Mouse (Mus musculus) hindbrain, embryonic 14.5 days (tissue): ENCODE results near the gene Ipo13. TPM values are rescaled to one million over a fixed set of nuclear protein-coding genes. Genes with fewer than 3 reads are reported as not detected.

ENCODE experiments used
- ATAC-seq: fragments of 200-750 bp; cut with Nextera tagmentation; 2 replicates; pipeline ENCODE4 v1.8.0; 2017; ENCODE audit warnings: moderate number of reproducible peaks, mild to moderate bottlenecking, moderate TSS enrichment, moderate library complexity; ENCODE audit not compliant: low FRiP score
- DNase-seq: peaks from one replicate; pipeline ENCODE4 v3.0.0-alpha.2; 2015; ENCODE audit warnings: low spot score
- H3K27ac ChIP-seq: fragments of 300-500 bp; sonication (generic); 2 replicates; pipeline ENCODE4 v1.5.1; 2014; ENCODE audit warnings: mild to moderate bottlenecking, moderate library complexity
- H3K27me3 ChIP-seq: fragments of 300-500 bp; sonication (generic); 2 replicates; pipeline ENCODE4 v1.6.1; 2014; ENCODE audit warnings: mild to moderate bottlenecking, low read length, mixed read lengths; ENCODE audit not compliant: control insufficient read depth, insufficient read depth
- H3K36me3 ChIP-seq: fragments of 300-500 bp; sonication (generic); replicated peaks from 2 replicates; pipeline ENCODE4 v1.6.1; 2014; ENCODE audit not compliant: control insufficient read depth, insufficient read depth
- H3K4me1 ChIP-seq: fragments of 300-500 bp; sonication (generic); replicated peaks from 2 replicates; pipeline ENCODE4 v1.6.1; 2014; ENCODE audit warnings: antibody characterized with exemption, low read length, mixed read lengths; ENCODE audit not compliant: control insufficient read depth, insufficient read depth
- H3K4me2 ChIP-seq: fragments of 300-500 bp; sonication (generic); replicated peaks from 2 replicates; pipeline ENCODE4 v1.6.1; 2014; ENCODE audit warnings: mild to moderate bottlenecking, moderate library complexity
- H3K4me3 ChIP-seq: fragments of 300-500 bp; sonication (generic); replicated peaks from 2 replicates; pipeline ENCODE4 v1.5.1; 2014; ENCODE audit warnings: mild to moderate bottlenecking, low read length
- H3K9ac ChIP-seq: fragments of 300-500 bp; sonication (generic); 2 replicates; pipeline ENCODE4 v1.6.1; 2014
- H3K9me3 ChIP-seq: fragments of 300-500 bp; sonication (generic); 2 replicates; pipeline ENCODE4 v1.6.1; 2016; ENCODE audit warnings: low read length; ENCODE audit not compliant: control insufficient read depth
- WGBS: fragments of 180-500 bp; shearing (Covaris S2); extraction: QIAGEN DNeasy Blood & Tissue Kit; methylation state at CpG from one replicate; pipeline ENCODE4 v1.1.7; 2014; 5-methylcytosine and 5-hydroxymethylcytosine counted together
- polyA plus RNA-seq: library from polyadenylated mRNA; unstranded; fragments of >200 nt; fragmentation: Nextera tagmentation; extraction: Ambion mirVana; gene quantifications from 2 replicates; pipeline ENCODE4 v1.2.1, GENCODE M21; 2014

Ipo13 gene
- polyA plus RNA-seq, 1 experiment from 2014 or later = 55.1 TPM

DNA sequence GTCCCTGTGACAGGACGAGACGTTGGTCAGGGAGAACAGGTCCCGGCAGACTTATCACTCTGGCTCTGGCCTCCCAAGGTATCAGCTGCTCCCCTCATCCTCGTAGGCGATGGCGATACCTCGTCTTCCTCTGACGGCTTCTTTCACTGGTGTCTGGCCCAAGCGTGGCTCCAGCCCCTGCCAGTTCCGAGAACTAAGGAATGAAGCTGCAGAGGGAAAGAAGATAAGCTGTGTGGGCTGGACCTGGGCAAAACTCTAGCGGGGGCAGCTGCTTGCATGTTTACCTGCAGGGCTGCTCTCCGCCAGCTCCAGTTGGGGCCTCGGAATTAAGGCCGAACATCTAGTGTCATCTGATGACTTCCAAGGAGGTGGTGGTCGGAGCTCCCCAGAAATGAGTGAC is 25.3 kb downstream of the Ipo13 start:
- H3K4me1 ChIP-seq = peaks cover 18% of the 10 kb centered on the region
- H3K4me2 ChIP-seq = no peak overlapping the region
- no peak overlapping the region for H3K9ac ChIP-seq
- H3K36me3 ChIP-seq = peaks cover 36% of the 10 kb centered on the region
- H3K27ac ChIP-seq = no peak overlapping the region
- no peaks in the 10 kb centered on the region for H3K9me3 ChIP-seq
- H3K4me3 ChIP-seq = no peak overlapping the region
- ATAC-seq = no peak
- H3K27me3 ChIP-seq = no peaks in the 10 kb centered on the region
- DNase-seq = no peak
- WGBS = 94% methylated on average over 15 of the region's 15 CpGs

DNA sequence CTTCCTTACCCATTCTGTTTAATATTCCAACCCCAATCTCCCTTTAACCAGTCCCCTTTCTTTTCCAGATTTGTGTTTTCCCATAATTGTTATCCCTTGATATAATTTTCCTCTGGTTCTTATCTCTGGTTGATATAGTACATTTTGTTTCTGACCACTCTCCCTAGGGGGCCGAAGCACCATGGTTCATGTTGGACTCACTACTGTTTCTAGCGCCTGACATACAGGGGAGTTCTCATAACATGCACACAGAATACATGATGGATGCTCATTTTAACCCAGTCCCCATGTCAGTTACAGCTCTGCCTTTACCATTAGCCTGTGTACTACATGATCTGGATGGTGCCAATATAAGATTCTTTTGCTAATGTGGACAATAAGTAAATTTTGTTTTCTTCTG is 26.9 kb downstream of the Ipo13 start:
- H3K27ac ChIP-seq = no peak overlapping the region
- H3K9ac ChIP-seq = no peak overlapping the region
- no peak for ATAC-seq
- no peaks in the 10 kb centered on the region for H3K27me3 ChIP-seq
- peak overlapping the region; percentile 90 for H3K4me2 ChIP-seq
- H3K36me3 ChIP-seq = peaks cover 30% of the 10 kb centered on the region
- 75% methylated on average over 2 of the region's 2 CpGs for WGBS
- peaks cover 29% of the 10 kb centered on the region for H3K4me1 ChIP-seq
- no peak for DNase-seq
- H3K4me3 ChIP-seq = peak overlapping the region; percentile 82
- H3K9me3 ChIP-seq = no peaks in the 10 kb centered on the region

DNA sequence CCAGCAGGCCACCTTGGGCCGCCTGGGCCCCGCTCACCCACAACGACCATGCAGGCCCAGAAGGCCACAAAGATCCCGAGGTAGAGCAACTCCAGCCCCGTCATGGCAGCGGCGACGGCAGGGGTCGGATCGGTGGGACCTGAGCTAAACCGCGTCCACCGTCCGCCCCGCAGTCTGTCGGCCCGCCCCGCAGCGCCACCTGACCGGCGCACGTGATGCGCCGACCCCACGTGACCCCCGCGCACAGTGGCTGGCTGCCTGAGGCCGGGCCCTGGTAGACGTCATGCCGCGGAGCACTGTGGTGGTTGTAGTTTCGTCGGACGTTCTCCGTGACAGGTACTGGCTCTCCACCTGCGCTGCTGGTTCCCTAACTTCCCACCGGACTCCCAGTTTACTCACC is 27.7 kb downstream of the Ipo13 start, which contains the start of gene Atp6v0b:
Gene Atp6v0b (minus strand): TSS at position 201 of the 400 bp plus-strand sequence.
- H3K4me2 ChIP-seq = peak within 1 kb of the TSS; percentile 90
- peak within 1 kb of the TSS; percentile 82 for H3K4me3 ChIP-seq
- peak within 1 kb of the TSS; percentile 47; the same call in 1 of the 2 replicates for H3K27ac ChIP-seq
- H3K4me1 ChIP-seq = peaks cover 32% of the 10 kb centered on the region
- H3K9ac ChIP-seq = peak within 1 kb of the TSS; percentile 85
- H3K9me3 ChIP-seq = no peaks in the 10 kb centered on the region
- ATAC-seq (peak; percentile 83), DNase-seq (peak; percentile 92)
- peaks cover 30% of the 10 kb centered on the region for H3K36me3 ChIP-seq
- WGBS = under 1% methylated on average over 35 of the region's 37 CpGs
- no peaks in the 10 kb centered on the region for H3K27me3 ChIP-seq

DNA sequence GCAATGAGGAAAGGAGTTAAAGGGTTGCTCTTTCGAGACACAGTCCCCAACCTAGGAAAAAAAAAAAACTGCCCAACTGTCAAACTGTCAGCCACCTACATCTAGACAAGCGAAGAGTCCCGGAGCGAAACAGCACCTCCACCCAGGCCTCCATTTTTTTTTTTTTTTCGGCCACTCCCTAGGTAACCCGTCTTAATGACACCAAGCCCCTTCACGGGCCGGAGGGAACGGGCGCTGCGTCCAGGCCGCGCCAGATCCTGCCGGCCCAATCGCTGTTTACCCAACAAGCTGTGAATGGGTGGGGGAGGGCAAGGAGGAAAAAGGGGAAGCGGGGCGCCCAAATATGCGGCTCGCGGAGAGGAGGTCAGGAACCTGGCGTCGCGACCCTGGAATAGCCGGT is 28.2 kb downstream of the Ipo13 start:
- 0 out of 2 replicates have a peak overlapping the region, but pooled peaks have one; percentile 47 for H3K27ac ChIP-seq
- no peaks in the 10 kb centered on the region for H3K27me3 ChIP-seq
- peak overlapping the region; percentile 82 for H3K4me3 ChIP-seq
- 3% methylated on average over 23 of the region's 24 CpGs for WGBS
- peaks cover 37% of the 10 kb centered on the region for H3K4me1 ChIP-seq
- H3K36me3 ChIP-seq = peaks cover 30% of the 10 kb centered on the region
- no peaks in the 10 kb centered on the region for H3K9me3 ChIP-seq
- peak overlapping the region; percentile 85 for H3K9ac ChIP-seq
- ATAC-seq = no peak; the same call in 1 of the 2 replicates
- peak overlapping the region; percentile 90 for H3K4me2 ChIP-seq
- no peak for DNase-seq

DNA sequence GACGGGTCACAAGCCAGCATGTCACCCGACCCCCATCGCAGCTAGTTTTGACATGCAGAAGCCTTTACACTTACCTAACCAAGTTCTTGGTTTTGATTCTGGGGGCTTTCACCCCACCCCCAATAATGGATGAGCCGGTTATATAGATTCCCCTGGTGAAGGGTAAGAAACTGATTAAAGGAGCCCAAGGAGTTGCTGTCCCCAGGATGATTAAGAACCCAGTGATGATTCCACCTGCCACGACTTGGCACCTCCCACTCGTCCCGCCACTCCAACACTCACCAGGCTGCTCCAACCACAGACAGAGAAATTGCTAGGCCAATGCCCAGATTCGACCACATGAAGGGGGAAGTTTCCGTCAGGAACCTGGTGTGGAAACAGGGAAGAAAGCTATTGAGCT is 28.8 kb downstream of the Ipo13 start:
- Histone ChIP-seq H3K4me2 (peak overlapping the region; percentile 90), H3K36me3 (peaks cover 30% of the 10 kb centered on the region), H3K4me1 (peaks cover 36% of the 10 kb centered on the region), H3K27me3 (no peaks in the 10 kb centered on the region), H3K9ac (peak overlapping the region; percentile 85), H3K4me3 (peak overlapping the region; percentile 82), H3K27ac (no peak overlapping the region), H3K9me3 (no peaks in the 10 kb centered on the region)
- ATAC-seq (no peak), DNase-seq (no peak)
- WGBS = 81% methylated on average over 9 of the region's 9 CpGs

DNA sequence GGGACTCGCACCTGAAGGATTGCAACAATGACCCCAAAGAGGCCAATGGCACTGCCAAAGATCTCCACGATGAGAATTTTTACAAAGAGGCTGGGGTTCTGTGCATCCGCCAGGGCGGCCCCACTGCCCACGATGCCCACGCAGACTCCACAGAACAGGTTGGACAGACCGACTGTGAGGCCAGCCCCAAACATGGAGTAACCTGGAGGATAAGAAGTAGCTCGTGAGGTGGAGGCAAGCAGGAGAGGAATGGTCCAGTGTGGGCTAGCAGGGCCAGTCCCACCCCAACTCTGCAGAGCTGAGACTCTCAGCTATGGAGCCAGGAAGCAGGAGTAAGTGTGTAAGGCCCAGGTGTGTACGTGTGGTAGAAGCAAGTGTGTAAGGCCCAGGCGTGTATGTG is 29.7 kb downstream of the Ipo13 start:
- Histone ChIP-seq H3K9ac (no peak overlapping the region), H3K4me3 (no peak overlapping the region), H3K36me3 (peaks cover 39% of the 10 kb centered on the region), H3K27ac (no peak overlapping the region), H3K4me2 (no peak overlapping the region), H3K9me3 (no peaks in the 10 kb centered on the region), H3K27me3 (no peaks in the 10 kb centered on the region), H3K4me1 (peaks cover 41% of the 10 kb centered on the region)
- DNase-seq (no peak), ATAC-seq (no peak)
- 97% methylated on average over 10 of the region's 10 CpGs for WGBS

DNA sequence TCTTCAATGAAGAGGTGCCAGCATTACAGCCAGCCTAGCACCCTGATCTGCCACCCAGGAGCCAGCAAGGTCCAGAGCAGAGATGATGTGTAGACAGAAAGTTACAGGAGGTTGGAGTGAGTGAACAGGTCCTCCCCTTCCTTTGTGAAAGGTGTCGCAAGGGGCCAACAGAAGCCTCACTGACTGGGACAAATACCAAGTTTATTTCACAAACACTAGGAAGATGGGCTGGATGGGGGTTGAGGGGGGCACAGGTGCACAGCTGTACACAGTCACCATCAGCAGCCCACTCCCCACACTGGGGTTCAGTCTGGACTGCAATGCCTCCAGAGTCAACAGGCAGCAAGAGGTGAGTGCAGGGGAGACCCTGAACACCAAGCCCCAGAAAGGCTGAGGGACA is 30.7 kb downstream of the Ipo13 start:
- WGBS = 100% methylated on average over 1 of the region's 1 CpGs
- DNase-seq = no peak
- Histone ChIP-seq H3K27me3 (no peaks in the 10 kb centered on the region), H3K4me3 (peak overlapping the region; percentile 86), H3K9me3 (no peaks in the 10 kb centered on the region), H3K4me2 (peak overlapping the region; percentile 92), H3K4me1 (peaks cover 43% of the 10 kb centered on the region), H3K36me3 (peaks cover 42% of the 10 kb centered on the region), H3K27ac (no peak overlapping the region), H3K9ac (peak overlapping the region; percentile 94; the same call in 1 of the 2 replicates)
- no peak for ATAC-seq

DNA sequence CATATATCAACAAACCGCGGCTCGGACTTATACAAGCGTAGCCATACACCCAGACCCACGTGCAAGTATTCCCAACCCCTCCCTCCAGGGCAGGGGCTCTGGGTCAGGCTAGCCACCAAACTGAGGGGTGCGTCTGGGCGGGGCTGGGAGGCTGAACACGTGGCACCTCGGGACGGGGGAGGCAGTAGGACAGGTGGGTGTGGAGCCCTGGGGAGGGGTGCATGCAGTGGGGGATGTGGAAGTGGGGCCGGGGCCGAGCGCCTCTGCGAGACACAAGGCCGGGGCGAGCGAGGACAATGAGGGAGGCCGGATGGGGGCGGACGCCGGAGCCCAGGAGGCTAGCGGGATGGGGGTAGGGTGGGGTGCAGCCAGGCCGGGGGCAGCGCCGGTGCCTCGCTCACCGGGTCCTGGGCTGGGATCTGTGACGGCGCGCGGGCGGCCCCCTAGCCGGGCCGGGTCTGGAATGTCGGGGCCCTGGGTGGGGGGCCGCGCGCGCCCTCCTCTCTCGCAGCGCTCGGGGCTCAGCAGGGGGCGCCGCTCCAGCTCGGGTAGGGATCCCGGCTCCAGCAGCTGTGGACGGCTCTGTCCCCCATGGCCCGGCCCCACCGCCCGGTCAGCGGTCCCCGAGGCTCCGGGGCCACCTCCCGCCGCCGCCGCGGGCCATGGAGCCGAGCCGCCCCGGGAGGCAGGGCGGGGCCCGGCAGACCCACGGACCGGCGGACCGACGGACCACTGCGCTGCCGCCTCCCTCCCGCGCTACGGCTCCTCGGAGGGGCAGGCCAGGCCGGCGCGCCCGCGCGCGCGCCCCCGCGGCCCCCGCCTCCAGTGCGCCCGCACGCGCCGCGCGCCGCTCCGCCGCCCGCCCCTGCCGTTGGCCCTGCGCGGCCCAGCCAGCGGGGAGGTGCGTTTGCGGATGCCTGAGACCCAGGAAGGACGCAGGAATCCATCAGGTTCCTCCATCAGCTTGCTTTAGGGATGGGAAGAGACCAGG is 31.8 kb downstream of the Ipo13 start, which contains the start of gene B4galt2:
Gene B4galt2 (minus strand): TSS at position 787 of the 991 bp plus-strand sequence.
- H3K36me3 ChIP-seq = peaks cover 47% of the 10 kb centered on the region

DNA sequence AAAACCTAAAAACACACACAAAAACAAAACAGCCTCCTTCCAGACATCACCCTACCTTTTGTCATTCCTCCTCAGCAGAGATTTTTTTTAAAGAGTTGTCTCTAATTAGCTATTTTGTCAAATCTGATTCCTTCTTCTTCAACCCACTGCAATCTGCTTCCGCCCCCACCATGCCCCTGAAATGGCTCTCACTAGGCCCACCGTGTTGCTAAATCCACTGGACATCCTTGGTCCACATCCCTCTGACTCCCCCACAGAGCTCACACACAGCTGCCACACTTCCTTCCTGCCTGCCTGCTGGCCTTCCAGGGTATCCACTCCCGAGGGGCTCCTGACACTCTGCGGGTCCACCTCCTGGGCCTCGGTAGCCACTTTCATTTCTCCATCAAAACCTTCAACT is 36.1 kb downstream of the Ipo13 start:
- Histone ChIP-seq H3K27me3 (no peaks in the 10 kb centered on the region), H3K9me3 (no peaks in the 10 kb centered on the region), H3K4me1 (peaks cover 24% of the 10 kb centered on the region), H3K36me3 (peaks cover 65% of the 10 kb centered on the region), H3K9ac (no peak overlapping the region), H3K4me3 (no peak overlapping the region), H3K4me2 (no peak overlapping the region), H3K27ac (no peak overlapping the region)
- DNase-seq (no peak), ATAC-seq (no peak)
- 83% methylated on average over 5 of the region's 5 CpGs for WGBS

More for the DNA sequence above, 31.8 kb downstream of the Ipo13 start, which contains the start of gene B4galt2:
- Histone ChIP-seq H3K4me1 (peaks cover 43% of the 10 kb centered on the region), H3K4me2 (peak within 1 kb of the TSS; percentile 92), H3K9me3 (no peaks in the 10 kb centered on the region), H3K4me3 (peak within 1 kb of the TSS; percentile 86), H3K27me3 (no peaks in the 10 kb centered on the region), H3K27ac (peak within 1 kb of the TSS; percentile 81), H3K9ac (peak within 1 kb of the TSS; percentile 94)
- peak; percentile 62 for ATAC-seq
- WGBS = 0% methylated on average over 66 of the region's 103 CpGs
- peak; percentile 72 for DNase-seq
